Mouse (Mus musculus): ENCODE data around the gene Hoxa9. TPM values are rescaled to one million over a fixed set of nuclear protein-coding genes. Genes with fewer than 3 reads are reported as not detected.

Hoxa9 gene
- total RNA-seq, 2 experiments from 2014 or later: 7.5 to 8.8 TPM

DNA sequence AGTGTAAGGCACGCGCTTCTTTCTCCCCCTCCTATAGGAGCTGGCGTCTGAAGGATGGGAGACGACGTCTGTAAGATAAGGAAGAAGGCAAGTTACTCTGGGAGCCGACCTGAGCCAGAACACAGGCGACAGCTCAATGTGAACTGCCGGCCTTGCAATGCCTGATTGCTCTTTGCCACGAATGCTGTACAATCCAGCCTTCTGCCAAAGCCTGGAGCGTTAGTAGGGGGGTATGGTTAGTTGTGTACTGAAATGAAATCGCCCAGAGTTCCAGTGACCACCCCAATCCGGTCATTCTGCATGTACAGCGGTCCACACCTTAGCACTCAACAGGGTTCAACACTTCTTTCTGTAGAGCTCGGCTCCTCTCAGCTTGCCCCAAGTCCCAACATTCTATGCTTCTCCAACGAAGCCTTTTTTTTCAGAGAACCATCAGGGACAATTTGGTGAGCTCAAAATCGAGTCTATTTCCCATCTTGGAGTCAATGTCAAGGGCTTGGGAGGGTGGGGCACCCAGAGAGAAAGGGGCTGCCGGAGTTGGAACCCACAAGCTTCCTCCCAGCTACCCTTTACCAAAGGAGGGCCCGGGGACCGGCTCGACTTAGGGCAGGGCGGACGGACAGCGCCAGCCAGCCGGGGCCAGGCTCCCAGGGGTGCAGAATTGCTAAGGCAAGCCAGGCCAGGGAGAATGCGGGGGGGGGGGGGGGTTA is 28.3 kb upstream of the Hoxa9 start:
- Histone ChIP-seq H3K27ac (peak overlapping the region; percentile 79), H3K4me3 (peak overlapping the region; percentile 77)
- no peak for DNase-seq
- no peak for TF ChIP-seq CTCF (IDR thresholded peaks at IDR 0.05)
- intact Hi-C loops (cut with DNase I): loop anchor here (2.0 to 5.0 kb wide), 2 partner anchors 318 to 466 kb away; no protein-coding TSS in a partner anchor

DNA sequence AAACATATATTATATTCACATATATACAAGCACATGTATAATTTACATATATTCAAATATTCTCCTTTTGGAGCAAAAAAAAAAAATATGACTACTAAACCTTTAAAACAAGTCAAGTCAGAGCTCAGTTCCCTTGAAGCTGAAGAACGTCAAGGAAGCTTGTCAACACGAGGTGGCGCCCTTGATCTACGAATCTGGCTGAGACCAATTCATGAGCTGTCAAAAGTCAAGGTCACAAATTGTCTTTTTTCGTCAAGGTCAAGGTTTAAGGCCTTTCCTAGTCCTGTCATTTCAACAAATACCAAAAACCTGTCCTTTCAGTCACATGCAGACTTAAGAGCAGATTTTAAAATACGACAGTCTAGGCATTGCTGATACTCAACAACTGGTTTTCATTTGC is 26.1 kb upstream of the Hoxa9 start:
- no peak overlapping the region for H3K27ac ChIP-seq
- DNase-seq: peak; percentile 88
- intact Hi-C loops (cut with DNase I): loop anchor here (1.0 to 5.0 kb wide), 3 partner anchors 320 to 662 kb away; no protein-coding TSS in a partner anchor
- TF ChIP-seq CTCF (IDR thresholded peaks at IDR 0.05): peak; percentile 85
- H3K4me3 ChIP-seq: no peak overlapping the region

DNA sequence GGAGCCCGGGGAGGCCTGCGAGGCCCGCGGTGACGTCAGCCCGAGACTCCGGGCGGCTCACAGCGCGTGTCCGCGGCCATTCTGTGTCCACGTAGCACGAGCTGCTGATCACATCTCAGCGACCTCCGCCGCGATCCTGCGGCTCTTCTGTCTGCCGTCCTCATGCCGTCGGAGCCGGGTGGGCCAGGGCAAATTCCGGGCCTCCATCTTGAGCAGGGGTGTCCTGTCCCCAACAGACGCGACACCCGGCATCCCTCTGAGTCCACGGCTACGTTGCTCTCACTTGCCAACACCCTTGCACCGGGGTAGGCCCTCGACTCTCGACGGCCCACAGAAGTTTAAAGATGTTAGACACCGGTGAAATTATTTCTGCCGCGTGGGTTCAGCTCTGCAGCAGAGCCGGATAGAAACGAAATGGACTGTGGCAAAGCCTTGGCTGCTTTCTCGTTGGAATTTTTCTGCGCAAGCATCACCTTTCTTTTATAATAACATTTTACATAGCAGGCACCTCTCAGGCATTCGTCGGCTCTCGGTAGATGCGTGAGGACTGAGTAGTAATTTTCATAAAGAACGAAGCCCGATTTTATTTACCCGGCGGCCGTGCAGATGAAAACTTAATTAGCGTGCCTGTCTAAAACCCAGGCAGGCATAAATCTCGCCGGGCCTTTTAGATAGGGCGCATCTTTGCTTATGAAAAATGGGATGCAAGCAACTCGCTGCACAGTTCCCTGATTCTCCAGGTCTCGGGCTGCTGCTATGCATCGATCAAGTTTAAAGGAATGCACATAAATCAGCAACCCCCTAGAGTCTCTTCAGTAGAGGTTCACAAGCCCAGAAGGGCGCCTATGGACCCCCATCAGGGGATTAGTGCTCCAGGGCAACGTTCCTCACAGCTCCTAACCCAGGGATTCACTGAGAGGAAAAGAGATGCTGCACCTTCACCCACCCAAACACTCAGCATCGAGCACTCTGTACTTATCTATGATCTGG is 22.9 kb upstream of the Hoxa9 start:
- intact Hi-C loops (cut with DNase I): no loop called here
- DNase-seq: peak; percentile 72
- Histone ChIP-seq H3K27ac (peak overlapping the region; percentile 85), H3K4me3 (peak overlapping the region; percentile 65)
- no peak for TF ChIP-seq CTCF (IDR thresholded peaks at IDR 0.05)

DNA sequence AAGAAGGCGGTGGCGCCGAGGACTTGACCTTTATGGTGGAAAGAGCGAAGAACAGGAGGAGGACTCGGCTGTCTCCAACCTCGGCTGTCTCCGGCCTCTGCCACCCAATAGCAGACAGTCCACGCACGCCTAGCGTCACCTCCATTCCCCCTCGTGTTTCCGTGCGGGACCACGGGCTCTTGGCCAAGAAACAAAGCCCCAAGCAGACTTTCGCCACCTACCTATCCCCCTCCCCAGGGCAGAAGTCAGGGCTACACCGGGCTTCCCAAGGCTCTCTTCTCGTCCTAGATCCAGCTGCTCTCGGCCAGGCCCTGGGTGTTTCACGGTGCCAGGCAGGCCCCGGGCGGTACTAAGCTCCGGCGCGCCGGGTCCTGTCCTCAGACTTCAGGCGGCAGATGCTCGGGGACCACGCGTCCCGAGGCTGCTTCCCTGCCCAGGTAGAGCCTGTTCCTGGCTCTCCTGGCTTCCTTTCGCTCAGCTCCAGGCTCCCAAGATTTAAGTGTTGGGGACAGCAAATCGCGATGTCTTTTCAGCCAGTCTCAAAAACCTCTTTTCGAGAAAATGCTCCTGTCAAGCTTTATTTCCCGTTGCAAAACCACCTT is 22.0 kb upstream of the Hoxa9 start:
- peak overlapping the region; percentile 65 for H3K4me3 ChIP-seq
- peak overlapping the region; percentile 85 for H3K27ac ChIP-seq
- no peak for TF ChIP-seq CTCF (IDR thresholded peaks at IDR 0.05)
- intact Hi-C loops (cut with DNase I): no loop called here
- DNase-seq: peak; percentile 56

DNA sequence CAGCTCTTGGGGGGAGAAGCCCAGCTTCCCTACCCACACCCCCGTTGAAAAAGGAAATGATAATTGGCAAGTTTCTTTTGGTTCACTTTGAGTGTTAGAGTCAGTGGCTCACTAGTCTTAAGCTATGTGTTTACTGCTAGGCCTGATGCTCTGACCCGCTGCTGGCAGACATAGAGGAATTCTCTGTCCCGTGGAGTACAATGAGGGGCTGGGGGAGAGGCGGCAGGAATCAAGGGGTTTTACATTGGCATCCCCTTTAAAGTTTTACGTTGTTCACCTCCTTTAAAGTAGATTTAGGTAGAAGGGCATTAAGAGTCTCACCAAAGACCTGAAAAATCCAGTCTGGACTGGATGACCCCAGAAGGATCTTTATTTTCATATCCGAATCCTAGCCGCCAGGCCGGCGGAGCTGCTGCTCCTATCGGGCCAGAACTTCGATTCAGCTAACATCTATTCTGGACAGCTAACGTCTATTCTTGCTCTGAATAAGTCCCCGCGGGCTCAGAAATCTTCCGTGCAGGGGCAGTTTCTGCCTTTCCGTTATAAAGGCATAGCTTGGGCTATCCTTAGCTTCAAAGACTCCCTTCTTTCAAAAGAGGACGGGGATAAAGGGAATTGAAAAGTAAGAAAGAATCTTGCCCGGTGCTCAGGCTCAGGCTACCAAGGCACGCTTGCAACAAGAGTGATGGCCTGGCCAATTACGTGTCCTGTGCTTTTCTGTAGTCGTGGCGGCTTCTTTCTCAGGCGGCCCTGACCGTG is 21.3 kb upstream of the Hoxa9 start:
- intact Hi-C loops (cut with DNase I): no loop called here
- H3K27ac ChIP-seq: peak overlapping the region; percentile 85
- no peak for TF ChIP-seq CTCF (IDR thresholded peaks at IDR 0.05)
- DNase-seq: no peak
- peak overlapping the region; percentile 65 for H3K4me3 ChIP-seq

DNA sequence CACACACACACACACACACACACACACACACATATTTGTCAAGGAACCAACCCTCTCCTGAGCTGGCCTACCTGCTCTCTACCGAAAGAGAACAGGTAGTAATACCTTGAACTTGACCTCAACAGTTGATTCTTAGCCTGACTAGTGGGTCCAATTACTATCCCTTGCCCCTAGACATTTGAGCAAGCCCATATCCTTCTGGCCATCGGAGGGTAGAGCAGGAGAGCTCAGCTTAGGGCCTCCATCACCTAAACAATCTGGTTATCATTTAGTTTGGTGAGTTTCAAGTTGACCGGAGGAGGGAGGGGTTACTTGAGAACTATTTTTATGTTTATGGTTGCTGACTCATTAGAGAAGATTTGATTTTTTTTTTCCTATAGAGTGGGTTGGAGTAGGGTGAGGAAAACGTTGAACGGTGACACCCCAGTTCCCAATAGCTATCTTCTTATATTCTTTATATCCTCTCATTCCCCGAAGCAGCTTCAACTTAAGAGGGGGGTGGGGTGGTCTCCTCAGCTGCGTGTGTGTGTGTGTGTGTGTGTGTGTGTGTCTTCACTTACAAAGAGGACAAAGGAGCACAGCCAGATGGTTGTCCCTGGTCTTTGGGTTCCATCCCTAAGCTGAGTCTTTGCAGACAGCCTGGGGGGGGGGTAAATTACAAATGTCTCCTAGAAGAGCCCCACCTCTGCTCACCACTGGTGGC is 20.4 kb upstream of the Hoxa9 start:
- no peak for TF ChIP-seq CTCF (IDR thresholded peaks at IDR 0.05)
- no peak overlapping the region for H3K27ac ChIP-seq
- H3K4me3 ChIP-seq: no peak overlapping the region
- no peak for DNase-seq
- intact Hi-C loops (cut with DNase I): no loop called here

DNA sequence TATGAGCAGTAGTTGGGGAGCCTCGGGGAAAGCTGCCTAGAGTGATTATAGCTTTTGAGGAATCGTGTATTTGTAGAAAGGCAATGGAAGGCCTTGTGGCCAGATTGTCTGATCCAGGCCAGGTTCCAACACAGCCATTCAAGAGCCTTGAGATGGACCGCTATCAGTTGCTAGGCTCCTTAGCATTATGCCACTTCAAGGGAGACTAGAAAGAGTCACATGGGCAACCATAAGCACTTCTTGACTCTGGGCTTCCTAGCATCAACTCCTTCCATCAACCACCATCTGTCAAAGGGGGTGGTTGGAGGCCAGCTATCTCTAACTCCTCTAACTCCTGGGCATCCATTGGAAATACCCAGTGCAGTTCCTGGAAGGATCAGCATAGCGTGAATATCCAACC is 18.9 kb upstream of the Hoxa9 start:
- intact Hi-C loops (cut with DNase I): loop anchor here (5.0 kb wide), 1 partner anchor 1078 kb away; no protein-coding TSS in a partner anchor
- no peak overlapping the region for H3K27ac ChIP-seq
- H3K4me3 ChIP-seq: no peak overlapping the region
- DNase-seq: no peak
- no peak for TF ChIP-seq CTCF (IDR thresholded peaks at IDR 0.05)

DNA sequence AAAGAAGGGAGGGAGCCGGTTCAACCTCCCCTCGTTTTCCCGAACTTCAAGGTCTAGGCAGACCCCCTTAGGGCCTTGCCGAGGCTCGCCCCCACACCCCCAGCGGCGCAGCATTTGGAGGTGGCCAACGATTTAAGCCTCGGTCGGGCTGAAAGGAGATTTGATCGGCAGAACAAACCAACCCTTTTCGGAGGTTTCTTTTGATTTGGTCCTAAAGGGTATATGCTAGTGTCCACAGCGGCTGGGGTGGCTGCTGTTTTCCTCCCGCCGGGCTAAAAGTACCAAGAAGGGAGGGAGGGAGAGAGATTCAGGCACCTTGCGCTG is 18.5 kb upstream of the Hoxa9 start:
- intact Hi-C loops (cut with DNase I): loop anchor here (5.0 kb wide), 1 partner anchor 1077 kb away; no protein-coding TSS in a partner anchor
- Histone ChIP-seq H3K27ac (peak overlapping the region; percentile 24; the same call in 1 of the 2 replicates), H3K4me3 (peak overlapping the region; percentile 33)
- no peak for TF ChIP-seq CTCF (IDR thresholded peaks at IDR 0.05)
- no peak for DNase-seq

DNA sequence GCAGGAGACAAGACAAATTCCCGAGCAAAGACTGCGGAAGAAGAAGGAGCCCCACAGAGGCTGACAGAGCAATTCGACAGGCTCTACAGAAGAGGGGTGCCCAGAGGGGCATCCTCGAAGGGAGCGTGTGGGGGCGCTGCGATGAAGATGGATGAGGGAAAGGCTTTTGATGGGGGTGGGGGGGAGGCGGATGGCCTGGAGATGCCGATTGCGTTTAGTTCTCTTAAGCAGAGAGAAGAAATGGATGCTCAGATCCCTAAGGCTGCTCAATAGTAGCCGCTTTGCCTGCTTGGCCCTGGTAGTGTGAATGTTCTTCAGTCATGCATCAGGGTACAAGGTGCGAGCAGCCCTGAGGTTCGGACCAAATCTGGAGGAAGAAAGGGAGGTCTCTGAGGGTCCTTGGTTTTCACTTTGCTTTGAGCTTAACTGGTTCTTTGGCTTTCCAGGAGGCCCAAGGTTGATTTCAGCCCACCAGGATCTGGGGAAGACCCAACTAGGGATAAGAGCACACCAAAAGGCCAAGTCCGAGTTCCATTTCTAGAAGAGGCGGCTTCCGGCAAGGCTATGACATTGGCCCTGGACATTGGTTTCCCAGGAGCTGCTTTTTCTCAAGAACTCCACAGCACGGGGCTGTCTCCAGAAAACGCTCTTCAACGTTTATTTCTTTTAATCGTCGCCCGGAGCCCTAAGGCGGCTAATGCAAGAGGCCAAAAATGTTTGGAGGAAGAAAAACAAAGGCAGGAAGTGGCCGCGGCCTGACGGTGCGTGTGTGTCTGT is 17.9 kb upstream of the Hoxa9 start:
- no peak for DNase-seq
- Histone ChIP-seq H3K4me3 (peak overlapping the region; percentile 41), H3K27ac (peak overlapping the region; percentile 25; the same call in 1 of the 2 replicates)
- no peak for TF ChIP-seq CTCF (IDR thresholded peaks at IDR 0.05)
- intact Hi-C loops (cut with DNase I): loop anchor here (5.0 kb wide), 1 partner anchor 1077 kb away; no protein-coding TSS in a partner anchor

DNA sequence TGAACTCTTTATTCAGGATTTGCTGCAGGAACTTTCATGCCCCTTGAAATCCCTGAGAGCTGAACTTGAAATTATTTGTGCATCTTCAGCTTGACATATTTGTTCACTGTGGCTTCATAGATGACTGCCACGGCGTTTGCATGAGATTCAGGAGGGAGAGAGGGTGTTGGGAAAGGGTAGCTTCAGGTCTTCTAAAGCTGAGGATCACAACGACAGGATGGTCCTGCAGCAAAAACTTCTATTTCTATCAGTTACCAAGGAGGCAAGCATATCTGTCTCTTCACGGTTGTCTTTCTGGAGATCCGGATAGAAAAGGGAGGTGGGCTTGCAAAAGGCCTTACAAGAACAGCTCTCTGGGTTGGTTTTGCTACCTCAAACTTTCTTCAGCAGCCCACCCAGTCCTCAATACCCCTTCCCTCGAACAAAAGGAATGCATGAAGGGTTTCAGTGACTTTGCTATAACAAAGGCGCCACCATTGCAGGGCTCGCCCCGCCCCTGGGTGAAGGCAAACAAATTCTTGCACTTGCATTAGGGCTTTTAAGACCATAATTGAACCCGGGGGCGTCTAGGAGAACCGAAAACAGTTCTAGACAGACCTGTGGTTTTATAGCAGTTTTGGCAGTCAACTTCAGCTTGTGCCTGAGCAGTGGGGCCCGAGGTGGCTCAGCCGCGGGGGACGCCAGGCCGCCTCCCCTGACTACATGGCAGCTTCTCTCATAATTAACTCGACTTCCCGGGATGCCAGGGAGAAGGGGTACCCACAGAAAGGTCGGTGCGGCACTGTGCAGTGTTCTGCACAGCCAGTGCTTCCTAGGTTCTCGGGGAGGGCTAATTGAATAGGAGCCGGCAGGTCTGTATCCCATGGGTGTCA is 17.1 kb upstream of the Hoxa9 start:
- intact Hi-C loops (cut with DNase I): loop anchor here (5.0 kb wide), 1 partner anchor 1076 kb away; no protein-coding TSS in a partner anchor
- Histone ChIP-seq H3K27ac (peak overlapping the region; percentile 25; the same call in 1 of the 2 replicates), H3K4me3 (peak overlapping the region; percentile 41)
- no peak for DNase-seq
- TF ChIP-seq CTCF (IDR thresholded peaks at IDR 0.05): no peak
